Mouse (Mus musculus): ENCODE measurements at regions not wholly inside any gene's neighbourhood (a gene's known extent, or its start where the extent isn't known, plus 50 kb on each side); places are given as distances from the start of the nearest gene placed in this dataset.

DNA sequence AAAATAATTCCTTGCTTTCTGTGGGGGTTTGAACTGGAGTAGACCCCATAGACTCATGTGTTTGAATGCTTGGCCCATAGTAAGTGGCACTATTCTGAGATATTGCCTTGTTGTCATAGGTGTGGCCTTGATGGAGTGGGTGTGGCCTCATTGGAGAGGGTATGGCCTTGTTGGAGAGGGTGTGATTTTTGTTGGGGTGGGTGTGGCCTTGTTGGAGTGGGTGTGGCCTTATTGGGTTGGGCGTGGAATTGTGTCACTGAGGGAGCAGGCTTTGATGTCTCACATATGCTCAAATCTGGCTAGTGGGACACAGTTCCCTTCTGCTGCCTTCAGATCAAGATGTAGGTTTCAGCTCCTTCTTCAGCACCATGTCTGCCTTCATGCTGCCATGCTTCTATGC lies 131.4 kb upstream of the Igsf21 start:
- TF ChIP-seq CTCF (IDR thresholded peaks at IDR 0.05; ENCODE audit: low read depth) (no peak), EP300 (optimal IDR thresholded peaks at IDR 0.05) (no peak)

All from stomach, postnatal 0 days (tissue).